Mouse (Mus musculus): ENCODE results near the gene Acvr2a. TPM values are rescaled to one million over a fixed set of nuclear protein-coding genes. Genes with fewer than 3 reads are reported as not detected.
"Not testable (repeated sequence)": the region's sequence is repeated elsewhere in the genome, so short reads cannot be mapped to it uniquely, and the experiment has no call there.

Gene Acvr2a
- polyA plus RNA-seq, 1 experiment from 2014 or later, result 46.6 TPM

- no peak for ATAC-seq (ENCODE audit: low FRiP score)
- no peaks in the 10 kb centered on the region for H3K9me3 ChIP-seq (replicated peaks)
- no peaks in the 10 kb centered on the region for H3K27me3 ChIP-seq
- 93% methylated on average over 2 of the region's 2 CpGs for WGBS
- H3K9ac ChIP-seq, result no peak overlapping the region
- no peaks in the 10 kb centered on the region for H3K4me1 ChIP-seq
- H3K27ac ChIP-seq, result no peak overlapping the region
- no peak overlapping the region for H3K4me3 ChIP-seq
- H3K4me2 ChIP-seq (replicated peaks), result no peak overlapping the region
- no peaks in the 10 kb centered on the region for H3K36me3 ChIP-seq
These were observed 12.0 kb downstream of the Acvr2a start for GRCm38 (mm10) chr2:48825878-48826277.

GRCm38 (mm10) chr2:48826380-48826779 lies 12.5 kb downstream of the Acvr2a start:
- no peaks in the 10 kb centered on the region for H3K36me3 ChIP-seq
- no peaks in the 10 kb centered on the region for H3K9me3 ChIP-seq (replicated peaks)
- no peak overlapping the region for H3K4me3 ChIP-seq
- no peak overlapping the region for H3K9ac ChIP-seq
- no peak overlapping the region for H3K4me2 ChIP-seq (replicated peaks)
- no peak overlapping the region for H3K27ac ChIP-seq
- H3K27me3 ChIP-seq, result no peaks in the 10 kb centered on the region
- no peak for ATAC-seq (ENCODE audit: low FRiP score)
- H3K4me1 ChIP-seq, result no peaks in the 10 kb centered on the region

GRCm38 (mm10) chr2:48830492-48830891 lies 16.6 kb downstream of the Acvr2a start:
- H3K27me3 ChIP-seq, result no peaks in the 10 kb centered on the region
- H3K27ac ChIP-seq, result no peak overlapping the region
- H3K4me2 ChIP-seq (replicated peaks), result no peak overlapping the region
- H3K9me3 ChIP-seq (replicated peaks), result no peaks in the 10 kb centered on the region
- H3K36me3 ChIP-seq, result no peaks in the 10 kb centered on the region
- WGBS, result 85% methylated on average over 2 of the region's 2 CpGs
- ATAC-seq (ENCODE audit: low FRiP score), result no peak
- H3K4me1 ChIP-seq, result 0 out of 2 replicates have a peak, but pooled peaks cover 3% of the 10 kb centered on the region
- H3K4me3 ChIP-seq, result no peak overlapping the region
- H3K9ac ChIP-seq, result no peak overlapping the region

GRCm38 (mm10) chr2:48832305-48832704 lies 18.4 kb downstream of the Acvr2a start:
- H3K4me1 ChIP-seq, result 0 out of 2 replicates have a peak, but pooled peaks cover 3% of the 10 kb centered on the region
- no peaks in the 10 kb centered on the region for H3K36me3 ChIP-seq
- H3K9ac ChIP-seq, result no peak overlapping the region
- H3K27ac ChIP-seq, result no peak overlapping the region
- no peak overlapping the region for H3K4me3 ChIP-seq
- ATAC-seq (ENCODE audit: low FRiP score), result no peak
- no peak overlapping the region for H3K4me2 ChIP-seq (replicated peaks)
- 90% methylated on average over 5 of the region's 5 CpGs for WGBS
- H3K9me3 ChIP-seq (replicated peaks), result no peaks in the 10 kb centered on the region
- no peaks in the 10 kb centered on the region for H3K27me3 ChIP-seq

GRCm38 (mm10) chr2:48833884-48834450 lies 20.1 kb downstream of the Acvr2a start:
- H3K9ac ChIP-seq, result no peak overlapping the region
- no peaks in the 10 kb centered on the region for H3K9me3 ChIP-seq (replicated peaks)
- H3K27me3 ChIP-seq, result no peaks in the 10 kb centered on the region
- no peak overlapping the region for H3K27ac ChIP-seq
- no peaks in the 10 kb centered on the region for H3K36me3 ChIP-seq
- H3K4me1 ChIP-seq, result 0 out of 2 replicates have a peak, but pooled peaks cover 3% of the 10 kb centered on the region
- WGBS, result 73% methylated on average over 3 of the region's 3 CpGs
- H3K4me3 ChIP-seq, result no peak overlapping the region
- no peak overlapping the region for H3K4me2 ChIP-seq (replicated peaks)
- no peak for ATAC-seq (ENCODE audit: low FRiP score)

GRCm38 (mm10) chr2:48841611-48842470 lies 27.9 kb downstream of the Acvr2a start:
- H3K9ac ChIP-seq, result no peak overlapping the region
- no peak overlapping the region for H3K4me2 ChIP-seq (replicated peaks)
- H3K27me3 ChIP-seq, result no peaks in the 10 kb centered on the region
- no peak overlapping the region for H3K4me3 ChIP-seq
- no peak overlapping the region for H3K27ac ChIP-seq
- no peaks in the 10 kb centered on the region for H3K9me3 ChIP-seq (replicated peaks)
- peaks cover 9% of the 10 kb centered on the region for H3K4me1 ChIP-seq
- H3K36me3 ChIP-seq, result no peaks in the 10 kb centered on the region
- WGBS, result 85% methylated on average over 3 of the region's 3 CpGs
- no peak for ATAC-seq (ENCODE audit: low FRiP score)

GRCm38 (mm10) chr2:48846689-48847398 lies 32.9 kb downstream of the Acvr2a start:
- Histone ChIP-seq H3K27me3 (no peaks in the 10 kb centered on the region), H3K4me2 (replicated peaks) (no peak overlapping the region), H3K36me3 (no peaks in the 10 kb centered on the region), H3K9me3 (replicated peaks) (no peaks in the 10 kb centered on the region), H3K9ac (no peak overlapping the region), H3K27ac (peak overlapping the region; percentile 55), H3K4me3 (no peak overlapping the region), H3K4me1 (peaks cover 12% of the 10 kb centered on the region)
- 25% methylated on average over 2 of the region's 2 CpGs for WGBS
- ATAC-seq (ENCODE audit: low FRiP score), result 0 out of 2 replicates have a peak, but pooled peaks have one; percentile 35

- H3K4me1 ChIP-seq; H3K27me3 ChIP-seq; H3K4me2 ChIP-seq (replicated peaks); H3K27ac ChIP-seq; H3K36me3 ChIP-seq; H3K9me3 ChIP-seq (replicated peaks); H3K9ac ChIP-seq; H3K4me3 ChIP-seq; ATAC-seq (ENCODE audit: low FRiP score): not testable (repeated sequence)
- 94% methylated on average over 6 of the region's 6 CpGs for WGBS
These were observed 51.7 kb downstream of the Acvr2a start for GRCm38 (mm10) chr2:48865596-48865995.

- no peak overlapping the region for H3K27ac ChIP-seq
- H3K4me1 ChIP-seq, result 0 out of 2 replicates have a peak, but pooled peaks cover 3% of the 10 kb centered on the region
- no peaks in the 10 kb centered on the region for H3K27me3 ChIP-seq
- WGBS, result 86% methylated on average over 5 of the region's 5 CpGs
- ATAC-seq (ENCODE audit: low FRiP score), result no peak
- H3K36me3 ChIP-seq, result no peaks in the 10 kb centered on the region
- no peaks in the 10 kb centered on the region for H3K9me3 ChIP-seq (replicated peaks)
- H3K4me3 ChIP-seq, result no peak overlapping the region
- no peak overlapping the region for H3K9ac ChIP-seq
- H3K4me2 ChIP-seq (replicated peaks), result no peak overlapping the region
These were observed 54.4 kb downstream of the Acvr2a start for GRCm38 (mm10) chr2:48868199-48868913.

GRCm38 (mm10) chr2:48885945-48886344 lies 72.0 kb downstream of the Acvr2a start:
- H3K9me3 ChIP-seq (replicated peaks), result no peaks in the 10 kb centered on the region
- no peaks in the 10 kb centered on the region for H3K36me3 ChIP-seq
- ATAC-seq (ENCODE audit: low FRiP score), result peak; percentile 71
- H3K4me2 ChIP-seq (replicated peaks), result no peak overlapping the region
- no peaks in the 10 kb centered on the region for H3K27me3 ChIP-seq
- 0 out of 2 replicates have a peak overlapping the region, but pooled peaks have one; percentile 9 for H3K27ac ChIP-seq
- H3K4me1 ChIP-seq, result 0 out of 2 replicates have a peak, but pooled peaks cover 3% of the 10 kb centered on the region
- H3K4me3 ChIP-seq, result no peak overlapping the region
- H3K9ac ChIP-seq, result no peak overlapping the region

GRCm38 (mm10) chr2:48895186-48895585 lies 81.3 kb downstream of the Acvr2a start:
- WGBS, result 94% methylated on average over 3 of the region's 3 CpGs
- H3K36me3 ChIP-seq, result peaks cover 19% of the 10 kb centered on the region; the same call in 1 of the 2 replicates
- no peaks in the 10 kb centered on the region for H3K27me3 ChIP-seq

GRCm38 (mm10) chr2:48908866-48909265 lies 95.0 kb downstream of the Acvr2a start:
- Histone ChIP-seq H3K9me3 (replicated peaks) (no peaks in the 10 kb centered on the region), H3K4me3 (no peak overlapping the region), H3K9ac (no peak overlapping the region), H3K36me3 (peaks cover 29% of the 10 kb centered on the region), H3K27ac (no peak overlapping the region), H3K27me3 (no peaks in the 10 kb centered on the region), H3K4me2 (replicated peaks) (no peak overlapping the region), H3K4me1 (no peaks in the 10 kb centered on the region)
- 79% methylated on average over 2 of the region's 2 CpGs for WGBS
- no peak for ATAC-seq (ENCODE audit: low FRiP score)

More at GRCm38 (mm10) chr2:48895186-48895585, 81.3 kb downstream of the Acvr2a start:
- Histone ChIP-seq H3K9ac (no peak overlapping the region), H3K4me2 (replicated peaks) (no peak overlapping the region), H3K4me1 (no peaks in the 10 kb centered on the region), H3K9me3 (replicated peaks) (no peaks in the 10 kb centered on the region), H3K4me3 (no peak overlapping the region), H3K27ac (no peak overlapping the region)
- no peak for ATAC-seq (ENCODE audit: low FRiP score)
